Mouse (Mus musculus) Patski (cell line): Measurements from ENCODE around the gene Ubald2. TPM values are rescaled to one million over a fixed set of nuclear protein-coding genes. Genes with fewer than 3 reads are reported as not detected.
A peak's percentile ranks its signal among the peaks of the same experiment; 100 is the strongest.

Experiments
- ATAC-seq: fragments of 100-300 bp; one replicate; pipeline ENCODE4 v1.8.0; 2021
- CTCF ChIA-PET: fragments of 350-600 bp; sonication (Branson Sonifier 250); formaldehyde crosslinking; loops from one replicate; lab custom pipeline; 2022; ENCODE audit warnings: inconsistent platforms; lab: Charles Lee
- POLR2A ChIA-PET: fragments of 350-600 bp; sonication (Branson Sonifier 250); formaldehyde crosslinking; loops from one replicate; lab custom pipeline; 2022; ENCODE audit warnings: antibody characterized with exemption, inconsistent platforms; lab: Charles Lee
- DNase-seq: peaks from one replicate; pipeline ENCODE4 v3.0.0-alpha.2; 2011; ENCODE audit warnings: low read depth, low spot score
- H3K27me3 ChIP-seq: fragments of 371-371 bp; one replicate; pipeline ENCODE4 v1.5.1; 2021
- CTCF ChIP-seq: fragments of 100-300 bp; IDR thresholded peaks from one replicate; pipeline ENCODE4 v1.5.1; 2021
- in situ Hi-C: fragments of 300-500 bp; cut with MboI; formaldehyde crosslinking; loops from 3 replicates; pipeline ENCODE4 v1.11.1; 2018; ENCODE audit warnings: low pct_unique_long_range_greater_than_20kb, mixed read lengths
- polyA plus RNA-seq: library from polyadenylated mRNA; unstranded; gene quantifications from one replicate; pipeline ENCODE4 v1.2.3, GENCODE M21; 2021

The Ubald2 gene
- 84.7 TPM for polyA plus RNA-seq

- ATAC-seq (peak; percentile 94), DNase-seq (peak; percentile 96)
- no peaks in the 10 kb centered on the region for H3K27me3 ChIP-seq
- CTCF ChIA-PET = no interaction called here
- no peak for TF ChIP-seq CTCF
- POLR2A ChIA-PET = no interaction called here
- in situ Hi-C loops = no loop called here
Observed at GRCm38 (mm10) chr11:116433356-116434286, at the start of gene Ubald2. TSS of gene Ubald2 (plus strand) at chr11:116434094.

GRCm38 (mm10) chr11:116384171-116384570 is 49.7 kb upstream of the Ubald2 start:
- TF ChIP-seq CTCF = no peak
- no peaks in the 10 kb centered on the region for H3K27me3 ChIP-seq
- POLR2A ChIA-PET = no interaction called here
- DNase-seq (no peak), ATAC-seq (no peak)
- CTCF ChIA-PET = no interaction called here
- in situ Hi-C loops = no loop called here

GRCm38 (mm10) chr11:116385999-116386398 is 47.9 kb upstream of the Ubald2 start:
- POLR2A ChIA-PET = interaction anchor here (0.6 to 1.1 kb wide), 3 partner anchors 9 to 59 kb away, joined by 3 to 5 read pairs (median 3); no protein-coding TSS in a partner anchor
- DNase-seq (no peak), ATAC-seq (peak; percentile 22)
- in situ Hi-C loops = no loop called here
- CTCF ChIA-PET = interaction anchor here (1.0 to 2.0 kb wide), 3 partner anchors 12 to 30 kb away, joined by 3 to 5 read pairs (median 3); no protein-coding TSS in a partner anchor
- H3K27me3 ChIP-seq = no peaks in the 10 kb centered on the region
- no peak for TF ChIP-seq CTCF

GRCm38 (mm10) chr11:116387086-116388071 is 46.5 kb upstream of the Ubald2 start:
- peak; percentile 56 for DNase-seq
- H3K27me3 ChIP-seq = no peaks in the 10 kb centered on the region
- in situ Hi-C loops = no loop called here
- POLR2A ChIA-PET = no interaction called here
- peak; percentile 57 for ATAC-seq
- CTCF ChIA-PET = interaction anchor here (1.0 to 2.0 kb wide), 2 partner anchors 14 to 29 kb away, joined by 3 to 5 read pairs; no protein-coding TSS in a partner anchor
- no peak for TF ChIP-seq CTCF

GRCm38 (mm10) chr11:116388841-116389480 is 44.9 kb upstream of the Ubald2 start:
- ATAC-seq (no peak), DNase-seq (no peak)
- TF ChIP-seq CTCF = no peak
- ChIA-PET POLR2A (interaction anchor here (0.6 kb wide), 1 partner anchor 83 kb away, joined by 3 read pairs; no protein-coding TSS in a partner anchor), CTCF (interaction anchor here (0.9 to 1.0 kb wide), 2 partner anchors 14 to 22 kb away, joined by 3 to 4 read pairs; no protein-coding TSS in a partner anchor)
- in situ Hi-C loops = no loop called here
- no peaks in the 10 kb centered on the region for H3K27me3 ChIP-seq

GRCm38 (mm10) chr11:116394769-116395168 is 39.1 kb upstream of the Ubald2 start:
- ChIA-PET POLR2A (interaction anchor here (0.7 kb wide), 1 partner anchor 19 kb away, joined by 3 read pairs; no protein-coding TSS in a partner anchor), CTCF (interaction anchor here (1.1 kb wide), 1 partner anchor 12 kb away, joined by 5 read pairs; no protein-coding TSS in a partner anchor)
- no peaks in the 10 kb centered on the region for H3K27me3 ChIP-seq
- ATAC-seq = no peak
- in situ Hi-C loops = no loop called here
- no peak for TF ChIP-seq CTCF
- DNase-seq = no peak

- DNase-seq = no peak
- TF ChIP-seq CTCF = no peak
- POLR2A ChIA-PET = interaction anchor here (1.5 kb wide), 1 partner anchor 10 kb away, joined by 5 read pairs; no protein-coding TSS in a partner anchor
- no peak for ATAC-seq
- H3K27me3 ChIP-seq = no peaks in the 10 kb centered on the region
- CTCF ChIA-PET = interaction anchor here (0.5 to 1.4 kb wide), 3 partner anchors 12 to 19 kb away, joined by 3 to 4 read pairs (median 3); no protein-coding TSS in a partner anchor
- in situ Hi-C loops = no loop called here
Observed at GRCm38 (mm10) chr11:116396276-116396933, 37.5 kb upstream of the Ubald2 start.

- no peak for DNase-seq
- no peak for ATAC-seq
- POLR2A ChIA-PET = interaction anchor here (1.5 kb wide), 1 partner anchor 11 kb away, joined by 5 read pairs; no protein-coding TSS in a partner anchor
- no peak for TF ChIP-seq CTCF
- H3K27me3 ChIP-seq = no peaks in the 10 kb centered on the region
- CTCF ChIA-PET = interaction anchor here (0.5 kb wide), 1 partner anchor 19 kb away, joined by 3 read pairs; no protein-coding TSS in a partner anchor
- in situ Hi-C loops = no loop called here
Observed at GRCm38 (mm10) chr11:116396934-116397330, 37.0 kb upstream of the Ubald2 start.
